Mouse (Mus musculus) limb, embryonic 14.5 days (tissue): ENCODE measurements at regions not wholly inside any gene's neighbourhood (a gene's known extent, or its start where the extent isn't known, plus 50 kb on each side); places are given as distances from the start of the nearest gene placed in this dataset.

Experiments used
- ATAC-seq: fragments of 200-750 bp; cut with Nextera tagmentation; 2 replicates; pipeline ENCODE4 v1.8.0; 2017; ENCODE audit warnings: low read depth, moderate number of reproducible peaks, moderate TSS enrichment; ENCODE audit not compliant: low FRiP score
- DNase-seq: peaks from one replicate; pipeline ENCODE4 v3.0.0-alpha.2; 2015; ENCODE audit warnings: low spot score
- H3K27ac ChIP-seq: fragments of 300-500 bp; sonication (generic); replicated peaks from 2 replicates; pipeline ENCODE4 v1.5.1; 2014; ENCODE audit warnings: low read depth, mild to moderate bottlenecking, low read length, moderate library complexity, mixed read lengths
- H3K27me3 ChIP-seq: fragments of 300-500 bp; sonication (generic); 2 replicates; pipeline ENCODE4 v1.6.1; 2014; ENCODE audit warnings: low read length, mixed read lengths; ENCODE audit not compliant: control insufficient read depth, insufficient read depth
- H3K36me3 ChIP-seq: fragments of 300-500 bp; sonication (generic); 2 replicates; pipeline ENCODE4 v1.6.1; 2014; ENCODE audit warnings: mild to moderate bottlenecking, low read length, moderate library complexity, mixed read lengths; ENCODE audit not compliant: control insufficient read depth, insufficient read depth
- H3K4me1 ChIP-seq: fragments of 300-500 bp; sonication (generic); 2 replicates; pipeline ENCODE4 v1.6.1; 2014; ENCODE audit warnings: antibody characterized with exemption, low read length, mixed read lengths; ENCODE audit not compliant: control insufficient read depth, insufficient read depth
- H3K4me2 ChIP-seq: fragments of 300-500 bp; sonication (generic); replicated peaks from 2 replicates; pipeline ENCODE4 v1.6.1; 2014; ENCODE audit warnings: low read depth, mild to moderate bottlenecking, low read length, moderate library complexity; ENCODE audit not compliant: severe bottlenecking
- H3K4me3 ChIP-seq: fragments of 300-500 bp; sonication (generic); replicated peaks from 2 replicates; pipeline ENCODE4 v1.5.1; 2014; ENCODE audit warnings: low read length
- H3K9ac ChIP-seq: fragments of 300-500 bp; sonication (generic); 2 replicates; pipeline ENCODE4 v1.6.1; 2014; ENCODE audit warnings: mild to moderate bottlenecking, low read depth, low read length, moderate library complexity; ENCODE audit not compliant: severe bottlenecking
- H3K9me3 ChIP-seq: fragments of 300-500 bp; sonication (generic); 2 replicates; pipeline ENCODE4 v1.6.1; 2016; ENCODE audit warnings: low read length; ENCODE audit not compliant: control insufficient read depth
- POLR2A ChIP-seq: fragments of 200-500 bp; IDR thresholded peaks from 2 replicates; pipeline ENCODE4 v1.8.0; 2012; ENCODE audit warnings: inconsistent platforms, mild to moderate bottlenecking, moderate library complexity, borderline replicate concordance; ENCODE audit not compliant: insufficient read depth, insufficient read length; ENCODE audit errors: extremely low read depth
- WGBS: fragments of 180-500 bp; shearing (Covaris S2); extraction: QIAGEN DNeasy Blood & Tissue Kit; methylation state at CpG from one replicate; pipeline ENCODE4 v1.1.7; 2014; 5-methylcytosine and 5-hydroxymethylcytosine counted together

DNA sequence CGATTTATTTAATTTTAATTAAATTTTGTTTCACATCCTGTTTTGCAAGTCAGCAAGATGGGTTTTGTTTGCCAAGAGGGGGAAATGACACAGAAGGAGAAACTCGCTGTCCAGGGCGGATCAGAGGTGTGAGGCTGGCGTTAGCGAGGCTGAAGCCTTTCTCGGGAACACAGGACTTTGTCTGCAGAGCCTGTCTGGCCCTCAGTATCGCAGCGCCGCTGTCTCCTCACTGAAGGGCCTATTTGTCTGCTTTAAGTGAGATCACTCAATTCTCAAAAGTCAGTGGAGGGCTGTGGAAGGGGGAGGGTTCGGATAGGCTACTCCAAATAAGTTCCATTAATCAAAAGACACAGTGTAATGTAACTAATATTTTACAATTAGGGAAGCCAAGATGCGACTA is 430.8 kb downstream of the Zfp536 start:
- H3K36me3 ChIP-seq: no peaks in the 10 kb centered on the region
- H3K9ac ChIP-seq: no peak overlapping the region
- WGBS: 21% methylated on average over 11 of the region's 11 CpGs
- no peaks in the 10 kb centered on the region for H3K27me3 ChIP-seq
- no peak overlapping the region for H3K27ac ChIP-seq
- DNase-seq (no peak), ATAC-seq (no peak)
- H3K4me2 ChIP-seq: peak overlapping the region; percentile 65
- no peak for TF ChIP-seq POLR2A
- no peaks in the 10 kb centered on the region for H3K9me3 ChIP-seq
- H3K4me1 ChIP-seq: peaks cover 17% of the 10 kb centered on the region
- H3K4me3 ChIP-seq: peak overlapping the region; percentile 35; the same call in 1 of the 2 replicates

DNA sequence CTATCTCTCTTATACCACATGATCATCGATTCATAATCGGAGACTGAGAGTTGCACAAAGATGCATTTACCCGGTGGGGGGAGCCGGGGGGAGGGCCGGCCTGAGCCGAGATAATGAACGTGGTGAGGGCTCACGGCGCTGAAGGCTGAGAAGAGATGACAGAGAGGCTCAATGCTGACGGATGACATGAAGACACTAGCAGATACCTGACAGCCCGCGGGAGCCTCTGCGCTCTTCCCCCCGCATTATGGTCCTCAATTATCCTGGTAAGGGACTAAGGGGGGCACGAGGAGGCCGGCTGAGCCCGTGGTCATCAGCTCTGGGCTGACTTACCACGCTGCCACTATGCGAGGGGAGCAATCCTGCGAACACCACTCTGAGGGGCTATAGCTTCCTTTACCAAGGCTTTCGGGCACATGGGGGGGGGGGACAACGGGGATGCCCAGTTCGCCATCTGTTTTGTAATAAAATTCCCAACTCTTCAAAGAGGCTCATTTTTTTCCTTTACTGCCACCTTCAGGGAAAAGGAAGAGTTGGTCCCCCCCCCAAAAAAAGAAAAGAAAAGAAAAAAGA is 430.3 kb downstream of the Zfp536 start:
- Histone ChIP-seq H3K4me2 (peak overlapping the region; percentile 65), H3K36me3 (no peaks in the 10 kb centered on the region), H3K4me3 (peak overlapping the region; percentile 35), H3K4me1 (peaks cover 12% of the 10 kb centered on the region), H3K27ac (no peak overlapping the region), H3K9ac (peak overlapping the region; percentile 32; the same call in 1 of the 2 replicates), H3K27me3 (no peaks in the 10 kb centered on the region), H3K9me3 (no peaks in the 10 kb centered on the region)
- DNase-seq (no peak), ATAC-seq (no peak; the same call in 1 of the 2 replicates)
- WGBS: 18% methylated on average over 23 of the region's 23 CpGs
- TF ChIP-seq POLR2A: no peak

DNA sequence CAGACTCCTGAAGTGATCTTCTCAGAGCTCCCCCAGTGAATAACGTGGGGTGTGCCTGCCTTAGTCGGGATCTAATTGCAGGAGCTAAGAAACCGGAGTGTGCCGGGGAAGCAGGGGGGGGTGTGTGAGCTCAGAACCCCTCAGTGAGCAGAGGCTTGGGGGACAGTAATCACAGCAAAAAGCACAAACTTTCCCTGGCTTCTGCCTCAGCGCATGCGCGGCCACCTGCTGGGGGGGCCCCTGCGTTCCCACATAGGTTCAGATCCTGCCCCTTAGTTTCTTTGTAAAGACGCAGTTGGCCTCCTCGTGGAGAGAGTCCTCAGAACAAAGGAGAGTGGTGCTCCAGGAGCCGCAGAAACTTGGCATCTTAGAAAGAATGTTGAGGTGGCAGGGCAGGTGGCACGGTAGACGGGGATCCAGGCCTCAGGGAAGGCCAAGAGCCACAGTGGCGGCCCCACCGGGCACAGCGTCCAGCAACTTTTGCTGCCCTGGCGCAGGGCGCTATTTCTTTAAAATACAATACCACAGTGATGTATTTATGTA is 429.7 kb downstream of the Zfp536 start:
- Histone ChIP-seq H3K4me2 (peak overlapping the region; percentile 65), H3K4me1 (0 out of 2 replicates have a peak, but pooled peaks cover 7% of the 10 kb centered on the region), H3K36me3 (no peaks in the 10 kb centered on the region), H3K9ac (peak overlapping the region; percentile 32; the same call in 1 of the 2 replicates), H3K27me3 (no peaks in the 10 kb centered on the region), H3K27ac (no peak overlapping the region), H3K4me3 (peak overlapping the region; percentile 35; the same call in 1 of the 2 replicates), H3K9me3 (no peaks in the 10 kb centered on the region)
- TF ChIP-seq POLR2A: no peak
- WGBS: 31% methylated on average over 18 of the region's 18 CpGs
- ATAC-seq: peak; percentile 7; the same call in 1 of the 2 replicates
- no peak for DNase-seq

DNA sequence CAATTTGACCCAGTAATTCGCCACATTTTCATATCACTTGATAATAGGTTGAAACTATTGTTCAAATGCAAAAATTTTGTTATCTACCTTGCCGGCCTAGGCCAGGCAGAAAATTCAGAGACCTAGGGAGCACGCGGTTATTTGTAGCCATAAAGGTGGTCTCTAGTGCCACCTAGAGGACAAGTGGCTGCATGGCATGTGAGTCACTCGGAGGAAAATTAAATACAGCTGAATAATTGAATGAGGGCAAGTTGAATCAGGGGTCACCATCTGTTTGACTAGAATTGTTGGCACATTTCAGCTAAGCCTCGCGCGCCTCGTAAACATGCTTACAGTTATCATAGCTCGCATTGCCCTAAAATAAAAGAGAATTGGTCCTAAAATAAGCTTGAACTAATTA is 427.4 kb downstream of the Zfp536 start:
- no peak overlapping the region for H3K4me2 ChIP-seq
- H3K36me3 ChIP-seq: no peaks in the 10 kb centered on the region
- TF ChIP-seq POLR2A: no peak
- peak; percentile 67 for ATAC-seq
- no peaks in the 10 kb centered on the region for H3K9me3 ChIP-seq
- no peaks in the 10 kb centered on the region for H3K27me3 ChIP-seq
- DNase-seq: peak; percentile 92
- H3K9ac ChIP-seq: no peak overlapping the region
- no peak overlapping the region for H3K4me3 ChIP-seq
- no peak overlapping the region for H3K27ac ChIP-seq
- 4% methylated on average over 10 of the region's 10 CpGs for WGBS
- H3K4me1 ChIP-seq: 0 out of 2 replicates have a peak, but pooled peaks cover 7% of the 10 kb centered on the region

DNA sequence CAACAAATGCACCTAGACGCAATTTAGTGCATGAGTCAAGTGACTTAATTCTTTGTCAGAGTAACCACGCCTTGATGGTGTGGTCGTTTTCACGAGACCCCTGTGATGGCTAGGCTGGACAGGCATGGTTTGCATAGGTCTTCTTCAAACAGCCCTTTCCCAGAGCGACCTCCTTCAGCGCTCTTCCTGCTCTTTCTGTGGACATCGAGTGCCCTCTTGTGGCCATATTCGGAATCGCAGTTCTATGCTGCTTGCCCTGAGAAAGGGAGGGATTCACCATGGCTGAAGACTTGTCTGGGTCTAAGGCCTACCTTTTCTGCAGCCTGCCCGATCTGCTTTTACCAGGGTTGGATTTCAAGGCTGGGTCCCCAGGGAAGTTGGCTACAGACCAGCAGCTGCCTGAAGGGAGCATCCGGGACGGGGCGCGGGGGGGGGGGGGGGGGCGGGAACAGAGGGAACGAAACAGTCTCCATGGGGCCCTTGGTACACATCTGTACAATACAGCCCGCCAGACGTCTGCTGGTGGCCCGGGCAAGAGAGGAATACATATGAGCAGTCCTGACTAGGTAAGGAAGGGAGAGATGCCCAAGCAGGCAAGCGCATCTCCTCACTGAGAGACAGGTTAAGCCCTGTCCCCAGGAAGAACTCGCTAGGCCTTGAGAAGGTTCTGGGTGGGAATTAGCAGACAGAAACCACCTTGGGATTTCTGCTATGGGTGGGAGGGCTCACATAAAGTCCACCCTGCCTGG is 415.6 kb downstream of the Zfp536 start:
- WGBS: 21% methylated on average over 17 of the region's 21 CpGs
- no peak for TF ChIP-seq POLR2A
- ATAC-seq (peak; percentile 37), DNase-seq (peak; percentile 88)
- Histone ChIP-seq H3K9me3 (no peaks in the 10 kb centered on the region), H3K9ac (peak overlapping the region; percentile 36; the same call in 1 of the 2 replicates), H3K36me3 (no peaks in the 10 kb centered on the region), H3K4me3 (no peak overlapping the region), H3K4me1 (peaks cover 11% of the 10 kb centered on the region; the same call in 1 of the 2 replicates), H3K27ac (no peak overlapping the region), H3K27me3 (no peaks in the 10 kb centered on the region), H3K4me2 (peak overlapping the region; percentile 2; the same call in 1 of the 2 replicates)
